Mouse (Mus musculus): Measurements from ENCODE around the gene Lef1. TPM values are rescaled to one million over a fixed set of nuclear protein-coding genes. Genes with fewer than 3 reads are reported as not detected.

Lef1 gene
- total RNA-seq, 2 experiments from 2014 or later, result 0.13 to 0.35 TPM

GRCm38 (mm10) chr3:131139345-131140090 lies 29.2 kb downstream of the Lef1 start:
- DNase-seq, result no peak

GRCm38 (mm10) chr3:131140091-131140462 lies 29.8 kb downstream of the Lef1 start:
- no peak for DNase-seq

DNA sequence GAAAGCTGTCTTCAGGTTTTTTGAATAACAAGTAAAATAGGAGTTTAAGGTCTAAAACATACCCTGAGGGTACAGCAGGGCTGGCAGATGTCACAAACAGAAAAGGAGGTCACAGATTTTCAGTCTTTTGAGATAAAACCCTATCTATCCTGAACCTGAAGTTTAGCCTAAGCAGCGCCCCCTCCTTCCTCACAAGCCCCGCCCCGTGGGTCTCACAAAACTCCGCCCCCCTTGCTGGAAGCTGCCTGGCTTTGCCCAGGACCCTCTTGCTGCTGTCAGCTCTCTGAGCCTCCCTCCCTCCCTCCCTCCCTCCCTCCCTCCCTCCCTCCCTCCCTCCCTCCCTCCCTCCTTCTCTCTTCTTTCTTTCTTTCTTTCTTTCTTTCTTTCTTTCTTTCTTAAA lies 31.3 kb downstream of the Lef1 start:
- DNase-seq, result no peak

DNA sequence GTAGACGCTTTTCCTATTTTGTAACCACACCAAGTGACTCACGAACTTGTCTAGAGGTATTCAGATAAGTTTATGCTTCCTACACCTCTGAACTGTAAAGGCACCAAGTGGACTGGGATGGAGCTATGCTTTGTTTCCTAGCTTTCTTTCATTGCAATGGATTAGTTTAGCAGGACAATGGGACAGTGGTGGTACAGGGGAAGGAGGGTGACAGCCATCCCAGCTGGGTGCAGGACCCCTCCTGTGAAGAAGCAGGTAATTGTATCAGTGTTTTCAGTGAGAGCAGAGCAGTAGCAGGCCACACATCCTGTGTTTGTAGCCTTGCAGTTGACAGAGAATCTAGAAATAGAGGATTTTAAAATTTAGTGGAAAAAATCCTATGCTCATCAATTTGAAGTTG lies 34.0 kb downstream of the Lef1 start:
- DNase-seq, result no peak

- no peak for DNase-seq
Measured at GRCm38 (mm10) chr3:131152921-131153320, 42.6 kb downstream of the Lef1 start.

DNA sequence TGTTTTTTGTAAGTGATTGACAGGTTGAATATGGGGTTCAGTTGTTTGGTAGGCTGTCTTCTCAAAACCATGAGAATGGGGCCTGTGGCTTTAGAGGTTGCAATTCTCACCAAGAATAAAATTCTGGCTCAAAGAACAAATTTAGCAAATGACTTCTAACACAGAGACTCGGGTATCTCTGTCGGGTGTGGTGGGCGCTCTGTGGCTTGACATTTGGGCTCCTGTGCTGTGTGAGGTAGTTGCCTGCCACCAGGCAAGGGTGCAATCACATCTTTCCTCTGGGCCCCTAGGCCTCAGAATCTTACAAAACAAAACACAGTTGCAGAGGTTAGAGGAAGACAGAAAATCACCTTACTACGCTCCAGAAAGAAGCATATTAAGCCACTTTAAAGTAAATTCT lies 43.6 kb downstream of the Lef1 start:
- no peak for DNase-seq

GRCm38 (mm10) chr3:131154576-131154975 lies 44.3 kb downstream of the Lef1 start:
- no peak for DNase-seq

- no peak for DNase-seq
Measured at GRCm38 (mm10) chr3:131155066-131155465, 44.8 kb downstream of the Lef1 start.

DNA sequence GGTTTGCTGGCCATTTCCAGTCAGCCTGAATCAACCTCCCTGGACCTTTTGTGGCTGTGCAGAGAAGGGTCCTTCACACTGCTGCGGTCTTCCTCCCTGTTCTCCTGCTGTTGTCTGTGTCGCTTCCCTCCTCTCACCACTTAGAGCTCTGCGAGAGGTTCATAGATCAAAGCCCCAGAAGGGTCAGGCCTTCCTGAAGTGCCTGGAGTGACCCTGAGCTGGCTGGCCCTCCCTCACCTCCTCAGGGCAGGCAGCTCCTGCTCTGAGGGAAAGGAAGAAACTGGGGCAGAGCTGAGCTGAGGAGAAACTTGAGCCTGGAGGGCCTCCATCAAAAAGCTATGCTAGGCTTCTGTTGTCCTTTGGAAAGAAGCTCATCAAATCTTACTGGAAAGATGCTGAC lies 45.4 kb downstream of the Lef1 start:
- DNase-seq, result no peak

GRCm38 (mm10) chr3:131156377-131156776 lies 46.1 kb downstream of the Lef1 start:
- DNase-seq, result no peak

DNA sequence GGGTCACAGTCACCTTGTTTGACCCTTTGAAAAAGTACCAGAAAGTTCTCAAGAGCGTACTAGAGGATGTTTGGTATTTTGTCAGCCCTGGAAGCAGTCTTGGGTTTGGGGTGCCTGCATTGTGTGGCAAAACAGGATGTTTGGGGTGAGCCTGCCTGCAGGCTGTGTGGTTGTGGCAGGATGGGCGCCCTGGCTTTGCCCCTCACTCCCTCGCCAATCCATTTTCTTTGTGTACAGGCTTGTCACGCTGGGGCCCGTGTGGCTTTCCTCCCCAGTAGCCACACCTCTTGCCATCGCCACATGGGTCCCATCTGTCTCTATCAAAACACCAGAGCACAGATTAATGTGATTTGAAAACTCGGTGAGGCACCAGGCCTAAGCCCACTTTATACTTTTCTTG lies 47.2 kb downstream of the Lef1 start:
- no peak for DNase-seq

DNA sequence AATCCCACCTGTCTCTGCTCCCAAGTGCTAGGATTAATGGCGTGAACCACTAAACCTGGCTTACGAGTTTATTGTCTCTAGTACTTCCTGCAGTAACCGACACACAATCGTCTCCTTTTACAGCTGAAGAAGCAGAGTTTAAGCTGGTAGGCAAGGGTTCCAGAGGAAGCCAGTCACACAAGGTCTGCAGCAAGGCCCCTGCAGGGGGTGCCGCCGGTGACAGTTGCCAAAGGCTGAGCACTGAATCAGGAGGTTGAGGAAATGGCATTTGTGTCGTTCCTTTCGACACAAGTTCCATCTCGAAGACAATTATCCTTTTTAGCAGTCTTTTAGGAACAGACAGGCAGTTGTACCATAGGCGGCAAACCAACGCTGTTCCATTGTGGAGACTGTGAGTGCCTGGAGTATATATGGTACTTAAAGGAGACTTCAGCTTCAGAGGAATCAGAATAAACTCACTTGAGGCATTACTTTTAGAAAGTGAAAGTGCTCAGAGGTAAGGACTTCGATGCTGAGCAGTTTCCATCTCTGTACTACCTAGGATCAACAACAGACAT lies 49.0 kb downstream of the Lef1 start:
- DNase-seq, result no peak

DNA sequence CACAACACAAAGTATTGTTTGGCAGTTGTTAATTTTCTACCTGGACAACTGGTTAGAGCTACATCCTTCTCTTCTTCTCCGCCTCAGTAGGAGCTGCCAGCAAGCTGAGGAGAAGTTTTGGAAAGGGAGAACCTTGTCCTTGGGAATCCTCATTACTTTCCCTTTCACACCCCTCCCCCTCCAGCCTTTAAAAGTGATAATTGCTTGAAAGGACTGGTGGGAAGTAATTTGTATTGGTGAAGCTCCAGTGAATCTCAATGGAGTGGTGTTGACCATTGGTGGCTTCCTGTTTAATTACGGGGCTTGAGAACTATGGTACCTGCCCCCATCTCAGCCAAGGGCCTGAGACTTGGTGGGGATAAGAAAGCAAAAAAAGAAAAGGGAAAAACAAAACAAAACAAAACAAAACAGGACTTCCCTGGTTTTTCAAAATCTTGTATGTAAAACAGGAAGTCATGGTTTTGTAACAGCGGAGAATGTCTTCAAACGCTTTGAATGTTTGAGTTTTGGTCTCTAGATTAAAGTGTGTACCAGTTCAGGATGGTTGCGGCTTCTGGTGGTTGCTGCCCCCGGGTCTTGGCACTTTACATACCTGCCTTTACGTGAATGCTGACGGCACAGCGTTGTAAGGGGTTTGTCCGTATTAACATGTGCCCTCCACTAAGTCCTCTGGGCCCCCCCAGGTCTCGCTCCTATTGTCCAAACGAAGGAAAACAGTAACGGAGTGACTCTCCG lies 49.8 kb downstream of the Lef1 start:
- no peak for DNase-seq

GRCm38 (mm10) chr3:131160921-131161320 lies 50.6 kb downstream of the Lef1 start:
- no peak for DNase-seq

- DNase-seq, result no peak
Measured at GRCm38 (mm10) chr3:131167731-131168130, 57.5 kb downstream of the Lef1 start.

- no peak for DNase-seq
Measured at GRCm38 (mm10) chr3:131169161-131169560, 58.9 kb downstream of the Lef1 start.

DNA sequence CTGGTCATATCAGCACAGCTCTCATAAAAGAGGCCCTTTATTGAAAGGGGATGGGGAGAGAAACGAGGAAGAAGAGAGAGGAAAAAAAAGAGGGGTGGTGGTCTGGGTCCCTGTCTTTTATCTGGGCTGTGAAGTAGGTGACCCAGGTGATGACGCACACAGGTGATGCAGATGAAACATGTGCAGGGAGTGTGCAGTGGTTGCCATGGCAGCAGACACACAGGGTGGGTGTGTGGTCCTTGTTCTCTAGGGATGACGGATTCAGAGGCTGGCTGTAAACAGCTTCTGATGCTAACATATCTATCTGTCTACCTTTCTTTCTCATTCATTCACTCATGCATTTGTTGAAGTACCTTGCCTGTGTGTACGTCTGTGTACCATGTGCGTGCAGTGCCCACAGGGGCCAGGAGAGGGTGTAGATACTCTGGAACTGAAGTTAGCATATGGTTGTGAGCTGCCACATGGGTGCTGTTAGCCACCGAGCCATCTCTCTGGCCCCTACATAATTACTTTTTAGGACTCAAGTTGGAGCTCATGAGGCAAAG lies 59.9 kb downstream of the Lef1 start:
- DNase-seq, result no peak

DNA sequence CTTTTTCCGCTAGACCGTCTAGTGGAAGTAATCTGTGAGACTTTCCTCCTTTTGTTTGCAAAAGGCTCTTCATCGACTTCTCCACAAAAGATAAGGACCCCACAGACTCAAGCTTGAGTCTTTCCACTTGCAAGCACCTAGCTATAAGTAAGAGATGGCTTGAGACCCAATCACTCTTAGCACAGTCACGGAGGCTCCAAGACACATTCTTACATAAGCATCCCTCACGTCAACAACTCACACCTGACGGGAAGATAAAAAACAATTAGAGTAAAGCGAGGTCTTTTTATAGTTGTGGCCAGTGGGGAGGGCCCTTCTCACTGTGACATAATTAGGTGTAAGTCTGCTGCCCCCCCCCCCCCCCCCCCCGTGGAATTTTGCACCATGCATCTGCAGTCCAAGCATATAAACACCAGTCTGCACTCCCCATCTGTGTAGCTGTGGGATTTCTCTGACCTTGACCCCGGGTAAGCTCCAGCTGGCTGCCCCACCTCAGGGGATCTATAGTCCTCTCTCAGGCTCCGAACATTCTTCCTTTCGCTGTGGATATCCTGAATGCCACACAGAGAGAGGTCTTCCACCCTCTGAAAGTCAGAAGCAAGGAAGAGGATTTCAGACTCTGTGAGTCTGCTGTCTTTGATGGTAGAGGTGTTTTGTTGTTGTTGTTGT lies 61.2 kb downstream of the Lef1 start:
- no peak for DNase-seq

DNA sequence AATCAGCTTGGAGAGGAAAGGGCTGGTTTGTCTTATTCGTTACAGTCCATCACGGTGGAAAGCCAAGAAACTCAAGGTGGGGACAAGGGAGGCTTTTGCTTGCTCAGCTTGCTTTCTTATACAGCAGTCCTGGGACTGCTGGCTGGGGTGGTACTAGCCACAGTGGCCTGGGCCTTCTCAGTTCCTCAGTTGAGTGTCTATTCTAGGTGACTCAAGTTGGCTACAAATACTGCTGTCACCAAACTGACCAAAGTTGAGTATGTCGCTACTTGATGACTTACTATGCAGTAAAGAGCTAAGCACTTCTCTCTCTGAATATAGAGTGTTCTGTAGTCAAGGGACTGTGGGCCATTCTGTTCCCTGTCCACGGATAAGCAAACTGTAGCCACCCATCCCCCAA lies 62.0 kb downstream of the Lef1 start:
- DNase-seq, result no peak

DNA sequence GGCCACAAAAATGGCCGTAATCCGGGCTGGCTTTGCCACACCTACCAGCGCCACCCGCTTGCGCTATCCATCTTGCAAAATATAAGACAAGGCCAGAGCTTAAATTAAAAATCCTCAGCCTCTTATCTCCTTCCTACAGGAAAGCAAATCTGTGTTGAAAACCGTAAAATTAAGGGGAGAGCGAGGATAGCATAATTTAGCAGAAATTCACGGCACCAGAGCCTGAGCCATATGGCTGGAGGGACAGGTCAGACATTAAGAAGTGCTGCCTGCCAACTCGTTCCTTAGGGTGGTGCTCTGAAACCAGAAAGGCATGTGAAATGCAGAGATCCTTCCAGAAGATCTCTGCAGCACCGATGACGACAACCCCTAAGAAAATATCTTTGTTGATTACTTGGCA lies 70.7 kb downstream of the Lef1 start:
- DNase-seq, result no peak

GRCm38 (mm10) chr3:131182158-131182557 lies 71.9 kb downstream of the Lef1 start:
- DNase-seq, result no peak

- no peak for DNase-seq
Measured at GRCm38 (mm10) chr3:131186193-131186592, 75.9 kb downstream of the Lef1 start.

GRCm38 (mm10) chr3:131190239-131190638 lies 80.0 kb downstream of the Lef1 start:
- DNase-seq, result no peak
